Mouse (Mus musculus) left cerebral cortex, postnatal 14 days (tissue): ENCODE measurements at regions not wholly inside any gene's neighbourhood (a gene's known extent, or its start where the extent isn't known, plus 50 kb on each side); places are given as distances from the start of the nearest gene placed in this dataset.
A peak's percentile ranks its signal among the peaks of the same experiment; 100 is the strongest.

Source experiments
- DNase-seq, 2 experiments: peaks; one replicate each; pipeline ENCODE4 v3.0.0; 2021 to 2022; ENCODE audit warnings: low spot score in 2 of 2, mixed read lengths in 1 of 2
- intact Hi-C: fragments of 180-260 bp; cut with DNase I; formaldehyde crosslinking; loops from one replicate; pipeline ENCODE4 v1.15.1; 2025

DNA sequence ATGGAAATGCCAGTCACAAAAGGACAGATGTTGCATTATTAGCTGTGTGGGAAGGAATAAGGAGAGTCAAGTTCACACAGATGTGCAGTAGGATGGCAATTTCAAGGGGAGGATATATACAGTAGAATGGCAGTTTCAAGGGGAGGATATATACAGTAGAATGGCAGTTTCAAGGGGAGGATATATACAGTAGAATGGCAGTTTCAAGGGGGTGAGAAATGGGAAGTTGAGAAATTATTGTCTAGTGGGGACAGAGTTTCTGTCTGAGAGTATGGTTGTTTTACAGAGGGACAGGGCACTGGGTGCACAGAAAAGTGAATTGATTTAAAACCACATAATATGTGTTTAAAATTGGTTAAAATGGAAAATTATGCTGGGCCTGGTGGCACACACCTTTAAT lies 54.8 kb upstream of the Scel start:
- intact Hi-C loops, result no loop called here
- DNase-seq, result no peak

DNA sequence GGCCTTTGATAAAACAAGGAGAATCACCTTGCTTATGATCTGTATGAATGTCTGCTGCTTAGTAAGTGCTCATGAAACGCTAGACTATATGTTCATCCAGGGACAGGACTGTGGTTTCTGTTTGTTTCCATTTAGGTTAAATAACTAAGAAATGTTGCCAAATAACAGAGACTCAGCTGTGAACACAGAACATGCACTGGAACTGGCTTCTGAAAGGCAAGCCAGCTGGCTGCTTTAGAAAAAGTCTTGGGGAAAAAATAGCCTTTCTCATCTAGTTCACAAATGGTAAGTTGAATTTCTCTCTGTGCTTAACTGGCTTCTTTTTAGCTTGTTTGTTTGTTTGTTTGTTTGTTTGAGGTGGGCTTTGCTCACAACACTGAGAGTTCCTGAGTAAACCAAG lies 57.0 kb upstream of the Scel start:
- no peak for DNase-seq
- intact Hi-C loops, result no loop called here

DNA sequence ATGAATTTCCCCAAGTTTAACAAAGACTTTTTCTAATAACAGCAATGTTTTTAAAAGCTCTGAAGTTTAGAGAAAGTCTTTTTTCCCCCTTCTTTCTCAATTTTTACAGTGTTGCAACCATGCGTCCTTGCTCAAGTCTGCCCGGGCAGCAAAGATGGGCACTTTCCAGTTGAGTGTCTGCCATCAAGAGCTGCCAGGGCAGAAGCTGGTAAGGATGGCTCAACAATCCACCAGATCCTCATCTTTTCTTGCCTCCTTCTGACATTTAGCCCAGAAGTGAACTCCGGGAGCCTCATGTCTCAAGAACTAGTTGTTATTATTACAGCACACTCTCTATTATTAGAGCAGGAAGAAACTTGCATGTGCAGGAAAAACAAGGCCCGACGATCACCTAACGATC lies 62.4 kb upstream of the Scel start:
- no peak for DNase-seq
- intact Hi-C loops, result no loop called here

DNA sequence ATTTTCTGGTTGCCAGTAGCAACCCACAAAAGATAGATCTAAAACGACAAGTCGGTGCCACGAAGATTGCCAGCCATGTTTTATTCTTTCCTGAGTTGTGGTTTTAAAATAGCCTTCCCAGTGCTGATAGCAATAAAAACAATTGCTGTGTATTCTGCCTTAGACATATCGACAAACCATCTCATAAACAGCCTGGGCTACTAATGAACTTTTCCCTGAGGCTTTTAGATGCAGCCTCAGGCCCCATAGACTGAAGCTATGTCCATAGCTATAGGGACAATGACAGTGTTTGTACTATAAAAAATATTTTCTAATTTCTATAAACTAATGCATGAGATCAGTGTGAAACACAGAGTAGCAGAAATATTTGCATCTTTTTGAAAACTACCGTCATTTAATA lies 63.7 kb upstream of the Scel start:
- intact Hi-C loops, result no loop called here

DNA sequence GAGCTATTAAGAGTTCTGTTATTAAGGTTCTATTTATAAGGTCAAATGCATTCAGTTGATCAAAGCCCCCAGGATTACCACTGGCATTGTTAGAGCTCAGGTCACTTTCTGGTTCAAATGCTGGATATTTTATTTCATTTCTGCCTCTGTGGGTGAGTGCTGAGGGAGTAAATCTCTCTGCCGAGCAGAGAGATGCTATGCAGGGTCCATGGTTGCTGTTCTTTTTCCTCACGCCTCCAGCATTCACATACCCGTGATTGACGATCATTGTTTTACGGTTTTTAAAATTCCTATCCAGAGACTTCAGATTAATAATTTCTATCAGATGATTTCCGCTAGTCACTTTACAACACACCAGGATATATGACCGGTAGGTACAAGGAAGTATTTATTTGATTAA lies 64.1 kb upstream of the Scel start:
- intact Hi-C loops, result no loop called here
- no peak for DNase-seq

More for the DNA sequence above, 63.7 kb upstream of the Scel start:
- DNase-seq, result no peak

DNA sequence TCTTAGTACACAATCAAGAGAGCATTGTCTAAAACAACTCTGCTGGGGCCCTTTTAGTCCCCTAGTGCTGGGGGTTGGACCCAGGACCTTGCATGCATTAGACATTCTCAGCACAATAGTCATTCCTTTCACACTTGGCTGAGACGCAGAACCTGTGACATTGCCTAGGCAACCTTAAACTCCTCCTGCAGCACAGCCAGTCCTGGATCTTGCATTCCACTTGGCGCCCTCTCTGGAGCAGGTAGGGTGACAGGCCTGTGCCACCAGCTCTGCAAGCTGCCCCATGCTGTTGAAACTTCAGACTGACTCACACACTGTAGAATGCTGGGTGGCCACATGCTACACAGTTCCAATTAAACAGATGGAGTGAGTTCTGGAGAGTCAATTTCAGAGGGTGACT lies 66.5 kb upstream of the Scel start:
- no peak for DNase-seq
- intact Hi-C loops, result loop anchor here (1.0 kb wide), 1 partner anchor 8 kb away; no protein-coding TSS in a partner anchor

DNA sequence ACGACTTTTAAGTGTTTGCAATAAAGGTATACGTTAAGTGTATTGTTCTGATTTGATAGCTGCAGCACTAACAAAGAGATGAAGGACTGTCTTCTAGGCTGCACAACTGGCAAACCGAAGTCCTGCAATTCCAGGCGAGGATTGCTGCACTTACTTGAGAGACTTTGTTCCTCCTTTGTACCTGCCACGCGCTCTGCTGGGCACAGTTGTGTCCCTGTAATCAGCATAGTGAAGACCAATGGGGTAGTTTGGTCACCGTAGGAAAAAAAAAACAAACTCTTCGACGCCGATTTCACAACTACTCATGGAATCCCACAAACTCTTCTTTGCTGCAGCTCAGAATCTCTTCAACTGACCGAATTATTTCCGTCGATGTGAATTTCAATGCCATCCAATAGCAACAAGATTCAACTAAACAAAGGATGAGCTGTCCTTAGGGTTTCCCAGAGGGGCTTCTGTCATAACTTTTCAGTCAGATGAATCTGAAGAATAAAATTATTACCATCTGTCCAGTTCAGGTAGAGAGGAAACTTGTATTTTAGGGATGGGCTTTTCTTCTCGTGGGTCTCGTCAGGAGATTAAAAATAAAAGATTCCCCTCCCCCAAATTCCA lies 71.6 kb upstream of the Scel start:
- no peak for DNase-seq
- intact Hi-C loops, result no loop called here

DNA sequence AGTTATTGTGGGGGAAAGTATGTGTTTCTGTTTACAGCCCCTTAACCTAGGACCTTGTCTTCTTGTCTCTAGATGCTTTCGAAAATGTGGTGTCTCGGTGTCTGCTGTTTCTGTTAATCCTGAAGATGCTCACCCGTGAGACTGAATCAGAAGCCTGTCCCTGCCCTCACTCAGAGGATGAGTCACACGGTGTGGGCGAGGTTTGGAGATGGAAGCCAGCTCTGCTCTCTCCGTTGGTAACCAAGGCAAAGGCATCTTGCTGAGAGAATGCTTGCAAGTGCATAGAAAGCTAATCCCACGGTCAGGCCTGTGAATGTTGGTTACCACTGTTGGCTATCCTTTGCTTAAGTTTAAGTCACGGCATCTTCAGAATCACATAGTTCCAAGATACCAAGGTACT lies 72.9 kb upstream of the Scel start:
- intact Hi-C loops, result no loop called here
- peak; percentile 63 to 71 for DNase-seq

DNA sequence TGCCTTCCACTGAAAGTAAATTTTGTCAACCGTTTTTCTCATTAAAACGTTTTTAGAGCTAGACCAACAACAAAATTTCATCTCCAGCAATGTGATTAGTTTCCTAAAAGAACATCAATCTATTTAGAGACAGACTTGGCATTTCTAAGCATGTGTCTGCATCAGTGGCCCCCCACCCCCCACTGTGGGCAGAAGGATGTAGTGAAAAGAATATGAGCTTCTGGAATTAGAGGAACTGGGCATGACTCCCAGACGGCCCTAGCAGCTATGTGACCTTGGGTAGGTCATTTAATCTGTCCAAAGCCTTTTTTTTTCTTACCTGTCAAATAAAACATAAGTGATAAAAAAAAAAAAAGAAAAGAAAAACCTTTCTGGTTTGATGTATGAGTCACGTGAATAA lies 78.9 kb upstream of the Scel start:
- intact Hi-C loops, result no loop called here
- no peak for DNase-seq

DNA sequence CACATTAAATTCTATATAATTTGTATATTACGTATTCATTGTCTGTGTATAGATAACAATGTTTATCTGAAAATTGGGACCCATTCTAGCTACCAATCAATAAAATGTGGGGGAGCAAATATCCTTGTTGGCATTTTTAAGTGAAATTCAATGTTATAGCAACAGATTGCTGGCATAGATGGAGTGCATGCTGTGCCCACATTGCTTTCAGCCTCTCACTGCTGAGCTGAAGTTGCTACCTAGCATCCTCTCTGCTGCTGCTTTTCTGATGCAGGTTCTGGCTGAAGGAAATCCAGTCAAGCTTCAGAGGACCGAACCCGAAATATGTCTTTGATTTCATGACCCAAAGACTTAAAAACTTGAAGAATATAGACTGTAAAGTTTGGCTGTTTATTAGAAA lies 80.0 kb upstream of the Scel start:
- DNase-seq, result no peak
- intact Hi-C loops, result no loop called here

DNA sequence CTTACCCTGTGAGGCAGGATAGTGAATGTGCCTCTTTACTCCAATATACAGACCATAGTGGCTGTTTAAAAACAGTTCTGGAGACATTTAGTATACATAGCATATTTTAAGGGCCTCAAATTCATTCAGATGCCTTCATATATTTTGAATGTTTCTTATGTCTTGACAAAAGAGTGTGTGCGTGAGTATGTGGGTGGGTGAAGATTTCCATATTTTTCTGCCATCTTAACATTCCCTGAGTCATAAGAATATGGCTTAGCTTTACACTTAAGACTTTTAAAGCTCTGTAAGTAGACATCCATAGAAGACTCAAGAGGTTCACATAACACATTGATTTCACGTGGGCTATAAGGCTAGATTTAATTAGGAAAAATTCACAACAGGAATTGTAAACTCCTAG lies 81.3 kb upstream of the Mycbp2 start:
- peak in 1 of 2 experiments; percentile 47 for DNase-seq
- intact Hi-C loops, result no loop called here

DNA sequence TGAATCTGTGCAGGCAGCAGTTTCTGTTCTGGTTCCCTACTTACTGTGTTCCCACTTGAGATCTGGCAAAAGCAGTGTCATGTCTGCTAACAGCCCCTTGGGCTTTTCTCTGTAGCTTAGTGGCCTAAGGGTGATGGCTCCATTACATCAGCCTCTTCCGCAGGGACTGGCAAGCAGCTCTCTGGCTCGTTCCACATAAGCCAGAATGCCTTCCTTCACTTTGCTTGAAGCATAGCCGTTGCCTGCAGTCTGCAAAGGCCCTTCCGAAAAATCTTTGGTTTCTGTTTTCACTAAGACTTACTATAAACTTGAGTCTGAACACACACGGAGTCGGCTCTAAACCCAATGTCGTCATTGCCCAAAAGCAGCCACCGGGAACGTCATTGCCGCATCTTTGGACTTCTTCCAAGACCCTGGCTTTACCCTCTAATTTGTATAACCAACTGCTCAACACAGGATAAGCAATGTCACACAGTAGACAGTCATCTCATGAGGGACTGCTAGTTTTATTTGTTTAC lies 74.8 kb upstream of the Mycbp2 start:
- no peak for DNase-seq
- intact Hi-C loops, result no loop called here

DNA sequence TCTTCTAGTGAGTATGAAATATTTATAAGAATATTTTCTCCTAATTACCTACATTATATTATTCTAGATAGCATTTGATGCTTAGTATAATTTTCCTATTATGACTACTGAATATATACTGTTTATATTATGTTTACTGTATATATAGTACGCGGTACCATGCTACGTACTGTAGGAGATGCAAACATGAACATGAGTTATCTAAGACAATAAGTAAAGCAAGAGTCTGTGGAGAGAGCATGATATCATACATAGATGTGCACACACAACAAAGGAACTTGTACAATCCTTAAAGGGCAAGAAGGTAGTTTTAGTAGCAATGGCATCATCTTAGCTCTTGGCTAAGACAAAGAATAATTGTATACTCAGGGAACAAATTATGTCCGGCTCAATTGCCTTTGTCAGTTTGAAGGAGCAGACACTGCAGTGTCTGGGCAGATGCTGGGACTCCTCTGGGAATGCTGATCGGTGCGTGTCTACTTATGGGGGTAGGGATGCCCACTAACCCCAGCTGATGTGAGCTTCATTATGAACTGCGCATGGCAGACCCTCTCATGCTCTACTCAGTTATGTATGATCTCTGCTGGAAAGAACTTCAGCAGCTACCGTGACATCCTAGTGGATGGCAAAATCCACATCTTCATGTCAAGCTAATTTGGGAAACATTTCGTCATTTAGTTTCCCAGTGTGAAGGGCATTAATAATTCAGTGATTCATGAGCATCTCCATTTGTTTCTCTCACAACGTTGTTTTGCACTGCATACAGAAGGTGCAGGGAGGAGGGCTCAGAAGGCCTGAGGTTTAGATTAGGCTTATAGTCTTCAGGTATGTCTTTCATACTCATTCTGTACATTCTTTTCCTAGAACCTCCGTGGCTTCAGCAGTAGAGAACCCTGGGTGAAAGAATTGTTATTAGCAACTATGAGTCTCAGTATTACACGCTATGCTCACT lies 70.8 kb upstream of the Mycbp2 start:
- no peak for DNase-seq
- intact Hi-C loops, result no loop called here

DNA sequence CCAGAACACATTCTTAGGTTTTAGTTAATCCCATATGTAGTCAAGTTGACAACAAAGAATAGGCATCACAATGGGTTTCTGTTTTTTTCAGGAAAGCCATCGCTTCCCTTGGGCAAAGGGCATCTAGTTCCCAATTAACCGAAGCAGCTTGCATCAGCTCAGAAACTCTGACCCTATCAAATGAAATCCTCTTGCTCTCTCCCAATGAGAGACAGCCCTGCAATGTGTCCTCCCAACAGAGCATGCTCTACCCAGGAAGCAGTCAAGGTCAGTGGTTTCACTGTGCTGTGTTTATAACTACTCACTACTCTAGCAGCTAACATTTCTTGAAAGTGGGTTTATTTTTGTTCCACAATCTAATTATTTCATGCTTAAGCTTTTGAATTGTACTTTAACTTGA lies 58.0 kb upstream of the Mycbp2 start:
- intact Hi-C loops, result no loop called here
- no peak for DNase-seq

DNA sequence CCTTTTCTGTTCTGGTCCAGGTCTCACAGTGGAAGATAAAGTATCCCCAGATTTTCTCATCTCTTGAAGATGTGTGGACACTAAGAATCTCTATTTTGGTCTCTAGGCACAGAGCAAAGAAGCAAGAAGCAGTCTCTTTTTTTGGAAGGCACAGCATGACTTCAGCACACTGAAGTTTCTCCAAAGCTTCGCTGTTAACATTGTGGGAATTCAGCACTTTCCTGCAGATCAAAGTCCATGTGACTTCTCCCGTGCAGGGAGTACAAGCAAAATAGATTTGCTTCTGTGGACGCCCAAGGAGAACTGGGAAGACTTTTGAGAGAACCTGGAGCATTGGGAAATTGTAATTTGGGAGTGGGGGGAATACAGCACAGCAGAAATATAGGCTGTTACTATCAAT lies 56.4 kb upstream of the Mycbp2 start:
- intact Hi-C loops, result no loop called here
- peak in 1 of 2 experiments; percentile 14 for DNase-seq

DNA sequence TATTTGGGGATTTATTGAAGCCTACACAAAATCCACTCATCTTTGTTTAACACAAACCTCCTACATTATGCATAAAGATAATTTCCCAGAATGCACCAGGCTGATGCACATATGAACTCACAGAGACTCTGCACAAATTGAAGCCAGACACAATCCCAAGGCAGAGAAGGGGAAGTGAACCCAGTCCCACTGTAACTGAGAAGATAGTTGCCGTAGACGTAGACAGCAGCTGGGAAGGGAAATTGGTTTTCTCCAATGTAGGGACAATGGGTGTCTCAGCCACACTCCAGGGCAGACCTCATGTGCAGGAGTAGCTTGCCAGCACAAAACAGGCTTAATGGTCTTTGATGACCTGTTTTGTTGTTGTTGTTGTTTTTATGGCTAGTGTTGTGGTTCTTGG lies 55.4 kb upstream of the Mycbp2 start:
- no peak for DNase-seq
- intact Hi-C loops, result no loop called here

DNA sequence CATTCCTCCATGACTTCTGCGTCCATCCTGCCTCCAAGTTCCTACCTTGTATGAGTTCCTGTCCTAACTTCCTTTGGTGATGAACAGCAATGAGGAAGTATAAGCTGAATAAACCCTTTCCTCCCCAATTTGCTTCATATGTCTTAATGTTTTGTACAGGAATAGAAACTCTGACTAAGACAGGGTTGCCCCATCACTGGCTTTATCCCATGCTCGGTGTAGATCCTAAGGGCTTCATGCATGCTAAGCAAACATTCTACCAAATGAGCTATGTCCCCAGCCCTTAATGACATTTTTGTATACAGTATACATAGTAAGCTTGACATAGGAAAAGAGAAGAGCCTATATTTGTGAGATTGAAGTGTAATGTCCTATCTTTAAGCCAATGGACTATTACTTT lies 54.7 kb upstream of the Mycbp2 start:
- no peak for DNase-seq
- intact Hi-C loops, result no loop called here

DNA sequence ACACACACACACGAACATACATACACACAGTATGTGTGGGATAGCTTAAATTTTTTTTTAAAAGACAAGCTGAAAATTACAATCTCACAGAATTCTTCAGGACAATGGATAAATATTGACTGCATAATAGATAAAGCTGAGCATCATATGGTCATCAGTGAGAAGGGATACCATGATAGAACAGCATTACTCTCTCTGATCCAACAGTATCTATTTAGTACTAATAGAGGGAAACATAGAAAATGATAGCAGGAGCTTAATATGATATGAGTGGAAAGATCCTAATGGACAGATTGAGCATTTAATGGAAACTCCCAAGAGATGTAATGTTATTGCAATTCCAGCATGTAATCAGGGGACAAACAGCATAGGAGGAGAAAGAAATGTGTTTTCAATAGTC lies 51.8 kb upstream of the Mycbp2 start:
- intact Hi-C loops, result no loop called here
- no peak for DNase-seq
